Mouse (Mus musculus): ENCODE results near the gene Slc22a5.

Gene Slc22a5

GRCm38 (mm10) chr11:53839663-53840642 is 51.5 kb downstream of the Slc22a5 start:
- DNase-seq (ENCODE audit: low spot score): no peak

- no peak for DNase-seq (ENCODE audit: low spot score)
Observed at GRCm38 (mm10) chr11:53839147-53839546, 52.3 kb downstream of the Slc22a5 start.

DNA sequence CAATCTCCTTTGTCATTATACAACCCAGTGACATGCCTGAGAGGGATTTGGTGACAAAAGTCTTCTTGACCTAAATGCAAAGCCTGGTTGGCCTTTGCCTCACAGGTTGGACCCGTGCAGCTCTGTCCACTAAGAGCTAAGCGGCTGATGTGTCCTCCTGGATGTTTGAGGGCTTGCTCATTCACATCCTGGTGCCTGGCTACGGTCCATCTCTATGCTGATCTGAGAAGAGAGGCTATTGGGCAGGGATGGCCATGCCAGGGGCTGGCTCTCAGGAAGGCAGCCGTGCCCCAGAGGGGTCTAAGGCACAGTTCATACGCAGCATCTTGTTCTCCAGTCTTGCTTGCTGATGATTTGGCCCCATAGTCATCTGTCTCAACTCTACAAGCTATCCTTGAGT is 53.7 kb downstream of the Slc22a5 start:
- no peak for DNase-seq (ENCODE audit: low spot score)

DNA sequence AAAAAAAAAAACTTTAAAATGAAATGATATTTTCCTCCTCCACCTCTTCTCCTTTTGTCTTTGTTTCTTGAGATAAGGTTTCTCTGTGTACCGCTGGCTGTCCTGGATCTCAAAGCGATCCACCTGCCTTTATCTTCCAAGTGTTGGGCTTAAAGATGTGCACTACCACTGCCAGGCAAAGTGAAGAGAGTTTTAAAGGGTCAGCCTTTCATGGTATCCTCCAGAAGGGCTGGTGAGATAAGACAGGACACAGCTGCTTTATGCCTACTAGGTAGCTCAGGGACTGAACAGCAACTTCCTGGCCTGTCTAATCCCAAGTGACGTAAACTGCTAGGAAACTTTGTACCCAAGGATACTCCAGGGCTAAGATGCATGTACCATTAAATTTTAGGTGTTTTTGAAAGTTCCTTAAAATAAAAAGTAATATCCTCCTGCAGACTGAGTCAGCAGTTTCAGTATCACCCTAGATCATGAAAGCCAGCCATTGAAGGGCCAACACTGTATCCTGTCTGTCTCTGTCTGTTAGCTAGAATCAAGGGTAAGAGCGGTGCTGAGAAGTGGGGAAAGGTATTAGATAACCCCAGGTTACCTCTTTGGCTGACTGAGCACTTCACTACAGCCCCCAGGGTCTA is 56.0 kb downstream of the Slc22a5 start:
- no peak for DNase-seq (ENCODE audit: low spot score)

- DNase-seq (ENCODE audit: low spot score): no peak
Observed at GRCm38 (mm10) chr11:53825409-53825808, 66.1 kb downstream of the Slc22a5 start.

GRCm38 (mm10) chr11:53821945-53822338 is 69.5 kb downstream of the Slc22a5 start:
- DNase-seq (ENCODE audit: low spot score): no peak

DNA sequence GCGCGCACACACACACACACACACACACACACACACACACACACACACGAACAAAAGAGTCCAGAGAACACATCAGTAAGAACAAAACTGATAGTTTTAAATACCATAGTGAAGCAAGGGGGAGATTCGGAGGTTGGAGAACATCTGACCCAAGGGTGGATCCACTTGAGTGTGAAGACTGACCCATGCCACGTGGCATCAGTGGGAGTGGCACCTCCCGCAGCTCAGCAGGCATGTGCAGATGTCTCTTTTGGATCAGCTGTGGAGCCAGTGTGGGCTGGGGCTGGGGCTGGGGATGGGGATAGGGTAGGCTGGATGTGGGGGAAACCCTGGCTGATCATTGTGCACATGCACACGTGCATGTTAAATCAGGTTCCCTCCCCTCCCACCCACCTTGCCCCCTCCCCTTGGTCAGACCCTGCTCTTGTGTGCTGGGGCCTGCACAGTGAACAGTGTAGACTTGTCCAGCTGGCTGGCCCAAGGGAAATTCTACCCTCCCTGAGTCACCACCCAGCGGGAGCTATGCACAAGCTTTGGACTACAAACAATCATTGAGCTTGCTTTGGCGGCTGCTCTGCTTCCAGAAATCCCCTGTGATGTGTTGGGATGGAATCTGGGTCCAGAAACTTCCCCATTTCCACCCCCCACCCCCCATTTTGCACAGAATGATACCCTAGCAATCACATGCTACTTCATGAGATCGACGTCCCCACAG is 70.1 kb downstream of the Slc22a5 start:
- no peak for DNase-seq (ENCODE audit: low spot score)

GRCm38 (mm10) chr11:53820516-53821170 is 70.8 kb downstream of the Slc22a5 start:
- DNase-seq (ENCODE audit: low spot score): no peak

DNA sequence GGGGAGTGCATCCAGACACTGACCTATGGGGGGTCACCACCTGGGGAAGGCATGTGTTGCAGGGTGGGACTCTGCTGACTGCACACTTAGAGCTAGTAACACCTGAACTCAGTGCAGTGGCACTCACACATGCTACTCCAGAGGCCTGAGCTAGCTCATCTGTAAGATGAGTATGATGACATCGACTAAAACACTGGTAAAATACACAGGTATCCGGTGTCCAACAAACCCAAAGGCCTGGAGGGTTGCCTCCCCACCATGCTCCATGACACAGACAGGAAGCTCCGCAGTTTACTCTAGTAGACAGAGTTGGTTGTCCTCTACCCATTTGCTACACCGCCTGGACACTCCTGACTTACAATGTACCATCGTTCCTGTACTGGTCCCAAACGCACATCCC is 71.9 kb downstream of the Slc22a5 start:
- DNase-seq (ENCODE audit: low spot score): no peak

DNA sequence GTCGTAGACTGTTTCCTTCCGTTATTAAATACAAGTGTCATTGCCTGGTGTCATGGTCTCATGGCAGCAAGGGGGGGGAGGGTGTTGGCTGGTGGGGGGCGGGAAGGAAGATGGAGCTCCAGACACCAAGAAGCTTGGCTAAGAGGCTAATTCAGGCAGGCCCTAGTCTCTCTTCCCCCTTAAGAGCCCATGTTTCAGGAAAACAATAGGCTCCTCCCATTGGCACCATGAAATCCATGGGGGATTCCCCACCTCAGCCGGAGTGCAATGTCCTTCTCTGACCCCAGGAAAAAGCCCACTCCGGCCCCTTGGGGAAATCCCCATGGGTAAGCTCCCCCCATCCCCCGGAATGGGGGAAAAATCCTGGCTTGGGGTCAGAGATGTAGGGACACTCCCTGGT is 72.7 kb downstream of the Slc22a5 start:
- DNase-seq (ENCODE audit: low spot score): no peak

DNA sequence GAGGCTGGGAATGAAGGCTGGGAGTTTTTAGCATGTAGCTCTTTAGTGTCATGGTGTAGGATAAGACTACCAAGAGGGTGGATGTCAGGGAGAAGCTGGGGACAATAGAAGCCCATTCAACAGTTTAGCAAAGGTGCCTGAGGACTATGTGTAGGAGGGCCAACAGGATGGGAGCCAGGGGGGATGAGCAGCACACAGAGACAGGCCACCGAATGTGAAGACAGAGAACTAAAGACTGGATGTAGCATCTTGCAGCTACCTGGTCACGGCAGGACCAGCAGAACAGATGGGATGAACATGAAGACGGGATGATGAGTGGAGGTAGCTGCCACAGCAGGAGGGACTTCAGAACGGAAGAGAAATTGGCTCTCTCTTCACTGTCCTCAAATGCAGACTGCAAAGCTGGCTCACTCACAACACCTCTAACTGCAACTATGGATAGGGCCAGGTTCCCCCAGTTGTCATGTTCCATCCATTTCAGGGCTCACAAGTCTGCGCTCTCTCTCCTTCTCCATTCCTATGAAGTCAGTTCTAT is 74.6 kb downstream of the Slc22a5 start:
- DNase-seq (ENCODE audit: low spot score): no peak

- DNase-seq (ENCODE audit: low spot score): no peak
Observed at GRCm38 (mm10) chr11:53814810-53815209, 76.7 kb downstream of the Slc22a5 start.

Measured in ovary, adult 18-20 months (tissue).